Mouse (Mus musculus): ENCODE data around the gene Olfr390. TPM values are rescaled to one million over a fixed set of nuclear protein-coding genes. Genes with fewer than 3 reads are reported as not detected.

Gene Olfr390
- total RNA-seq (2021) = not detected
- long read RNA-seq, experiment 1 = 0 reads
- long read RNA-seq, experiment 2 = 0 reads

GRCm38 (mm10) chr11:73782664-73783063, at the start of gene Olfr390:
TSS of gene Olfr390 (plus strand) at chr11:73782964.
- no peak for DNase-seq

GRCm38 (mm10) chr11:73759115-73759514, 23.6 kb upstream of the Olfr390 start:
- no peak for DNase-seq
- intact Hi-C loops (cut with DNase I; ENCODE audit: low total_unique reads) = no loop called here

More at GRCm38 (mm10) chr11:73782664-73783063, at the start of gene Olfr390:
- intact Hi-C loops (cut with DNase I; ENCODE audit: low total_unique reads) = no loop called here

- intact Hi-C loops (cut with DNase I; ENCODE audit: low total_unique reads) = no loop called here
- no peak for DNase-seq
Observed at GRCm38 (mm10) chr11:73780613-73781012, 2.2 kb upstream of the Olfr390 start, which contains the start of gene Olfr389. TSS of gene Olfr389 (minus strand) at chr11:73780713.

- no peak for DNase-seq
- intact Hi-C loops (cut with DNase I; ENCODE audit: low total_unique reads) = no loop called here
Observed at GRCm38 (mm10) chr11:73802952-73803351, 20.2 kb downstream of the Olfr390 start, which contains the start of gene Olfr391-ps. TSS of gene Olfr391-ps (minus strand) at chr11:73803052.

GRCm38 (mm10) chr11:73816949-73817348, 34.2 kb downstream of the Olfr390 start, which contains the start of gene Olfr392:
TSS of gene Olfr392 (minus strand) at chr11:73817049.
- DNase-seq = no peak
- intact Hi-C loops (cut with DNase I; ENCODE audit: low total_unique reads) = no loop called here

Other genes starting within 250 kb of the Olfr390 start
- gene Olfr385, start 190.0 kb upstream of the Olfr390 start, total RNA-seq (2021) = not detected
- not detected for gene Olfr384, start 184.4 kb upstream of the Olfr390 start, total RNA-seq (2021)
- gene Zfp735, start 94.2 kb upstream of the Olfr390 start, total RNA-seq (2021) = not detected
- gene Olfr389, start 2.3 kb upstream of the Olfr390 start, total RNA-seq (2021) = not detected
- gene Olfr391-ps, start 20.1 kb downstream of the Olfr390 start, total RNA-seq (2021) = not detected
- not detected for gene Olfr392, start 34.1 kb downstream of the Olfr390 start, total RNA-seq (2021)
- gene Olfr393, start 68.5 kb downstream of the Olfr390 start, total RNA-seq (2021) = not detected
- gene Olfr394, start 107.8 kb downstream of the Olfr390 start, total RNA-seq (2021) = not detected
- gene Olfr395, start 126.3 kb downstream of the Olfr390 start, total RNA-seq (2021) = not detected
- not detected for gene Olfr23, start 153.7 kb downstream of the Olfr390 start, total RNA-seq (2021)
- gene Olfr397, start 177.9 kb downstream of the Olfr390 start, total RNA-seq (2021) = not detected
- gene Olfr398, start 207.4 kb downstream of the Olfr390 start, total RNA-seq (2021) = not detected